Mouse (Mus musculus) lung, postnatal 0 days (tissue): ENCODE results near the gene Crocc2.

ENCODE experiments used
- CTCF ChIP-seq: IDR thresholded peaks from 2 replicates; pipeline ENCODE4 v1.5.1; 2016; ENCODE audit warnings: antibody characterized with exemption, mild to moderate bottlenecking
- EP300 ChIP-seq: IDR thresholded peaks from 2 replicates; pipeline ENCODE4 v1.6.1; 2016; ENCODE audit warnings: antibody characterized with exemption, mild to moderate bottlenecking, control low read depth

DNA sequence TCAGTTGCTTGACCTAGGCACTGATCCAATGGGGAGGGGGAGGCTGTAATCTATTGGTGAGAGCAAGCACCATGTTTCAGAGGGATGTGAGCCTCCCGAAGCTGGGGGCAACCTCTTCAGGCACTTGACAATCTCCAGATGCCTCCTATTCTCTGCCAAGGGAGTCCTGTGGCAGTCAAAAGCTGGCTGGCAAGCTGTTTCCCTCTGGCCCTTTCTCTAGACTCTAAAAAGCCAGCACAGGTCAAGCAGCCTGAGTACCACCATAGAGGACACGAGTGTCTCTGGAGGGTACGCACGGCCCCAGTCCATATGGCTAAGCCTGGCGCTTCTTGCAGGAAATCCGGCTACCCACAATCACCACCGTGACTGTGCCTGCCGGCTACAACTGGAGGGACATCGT lies 24.3 kb upstream of the Crocc2 start:
- no peak for TF ChIP-seq CTCF
- TF ChIP-seq EP300: no peak
